Mouse (Mus musculus) telencephalon, adult 2 months (tissue): ENCODE measurements around the gene Tfrc.
"Not testable (repeated sequence)": the region's sequence is repeated elsewhere in the genome, so short reads cannot be mapped to it uniquely, and the experiment has no call there.

Source experiments
- DNase-seq: peaks from one replicate; pipeline ENCODE4 v3.0.0-alpha.2; 2011; ENCODE audit warnings: low read depth, low spot score

Gene Tfrc

GRCm38 (mm10) chr16:32612052-32612451 is 3.3 kb downstream of the Tfrc start:
- DNase-seq = no peak

GRCm38 (mm10) chr16:32613269-32613834 is 4.6 kb downstream of the Tfrc start:
- no peak for DNase-seq

- no peak for DNase-seq
These were observed 5.3 kb downstream of the Tfrc start for GRCm38 (mm10) chr16:32614047-32614446.

- DNase-seq = no peak
These were observed 10.2 kb downstream of the Tfrc start for GRCm38 (mm10) chr16:32618946-32619345.

GRCm38 (mm10) chr16:32628140-32628539 is 19.4 kb downstream of the Tfrc start:
- DNase-seq = no peak

- DNase-seq = no peak
These were observed 23.7 kb downstream of the Tfrc start for GRCm38 (mm10) chr16:32632328-32632824.

GRCm38 (mm10) chr16:32633486-32634012 is 24.8 kb downstream of the Tfrc start:
- no peak for DNase-seq

- no peak for DNase-seq
These were observed 25.5 kb downstream of the Tfrc start for GRCm38 (mm10) chr16:32634183-32634582.

GRCm38 (mm10) chr16:32635314-32635713 is 26.6 kb downstream of the Tfrc start:
- DNase-seq = no peak

GRCm38 (mm10) chr16:32636331-32636730 is 27.6 kb downstream of the Tfrc start:
- no peak for DNase-seq

GRCm38 (mm10) chr16:32636871-32637521 is 28.3 kb downstream of the Tfrc start:
- DNase-seq = no peak

GRCm38 (mm10) chr16:32638476-32638875 is 29.8 kb downstream of the Tfrc start:
- no peak for DNase-seq

- DNase-seq = no peak
These were observed 31.4 kb downstream of the Tfrc start for GRCm38 (mm10) chr16:32640096-32640495.

GRCm38 (mm10) chr16:32640683-32641082 is 32.0 kb downstream of the Tfrc start:
- DNase-seq = not testable (repeated sequence)

- no peak for DNase-seq
These were observed 32.9 kb downstream of the Tfrc start for GRCm38 (mm10) chr16:32641440-32642219.

GRCm38 (mm10) chr16:32642280-32642679 is 33.6 kb downstream of the Tfrc start:
- no peak for DNase-seq

- DNase-seq = no peak
These were observed 34.9 kb downstream of the Tfrc start, which contains the start of gene Tnk2 for GRCm38 (mm10) chr16:32643661-32644061. Gene Tnk2, plus strand, starts transcription at chr16:32643874.

GRCm38 (mm10) chr16:32644069-32644800 is 35.5 kb downstream of the Tfrc start:
- no peak for DNase-seq

- DNase-seq = no peak
These were observed 36.1 kb downstream of the Tfrc start for GRCm38 (mm10) chr16:32644801-32645170.

- DNase-seq = no peak
These were observed 36.7 kb downstream of the Tfrc start for GRCm38 (mm10) chr16:32645361-32645914.

- no peak for DNase-seq
These were observed 37.3 kb downstream of the Tfrc start for GRCm38 (mm10) chr16:32646014-32646413.
